Mouse (Mus musculus) embryo, embryonic 9.5 days (tissue): Measurements from ENCODE around the gene Ptpn22.

Experiments used
- DNase-seq: peaks from one replicate; pipeline ENCODE4 v3.0.0-alpha.2; 2017; ENCODE audit errors: extremely low spot score

The Ptpn22 gene

DNA sequence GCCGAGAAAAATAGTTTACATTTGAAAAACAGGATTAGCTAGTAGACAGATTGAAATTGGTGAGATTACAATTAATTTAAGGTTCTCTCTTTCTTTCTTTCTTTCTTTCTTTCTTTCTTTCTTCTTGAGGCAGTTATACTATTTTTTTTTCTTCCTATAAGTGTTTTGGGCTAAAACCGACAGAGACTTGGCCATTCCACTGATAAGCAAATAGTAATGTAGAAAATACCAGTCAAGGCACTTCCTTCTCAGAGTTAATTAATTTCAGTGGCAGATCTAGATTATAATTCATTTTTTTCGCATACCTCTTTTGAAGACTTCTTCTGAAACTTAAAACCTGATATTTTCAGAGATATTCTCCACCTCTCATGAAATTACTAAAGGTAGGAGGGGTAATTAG is 65.7 kb downstream of the Ptpn22 start:
- DNase-seq: no peak

DNA sequence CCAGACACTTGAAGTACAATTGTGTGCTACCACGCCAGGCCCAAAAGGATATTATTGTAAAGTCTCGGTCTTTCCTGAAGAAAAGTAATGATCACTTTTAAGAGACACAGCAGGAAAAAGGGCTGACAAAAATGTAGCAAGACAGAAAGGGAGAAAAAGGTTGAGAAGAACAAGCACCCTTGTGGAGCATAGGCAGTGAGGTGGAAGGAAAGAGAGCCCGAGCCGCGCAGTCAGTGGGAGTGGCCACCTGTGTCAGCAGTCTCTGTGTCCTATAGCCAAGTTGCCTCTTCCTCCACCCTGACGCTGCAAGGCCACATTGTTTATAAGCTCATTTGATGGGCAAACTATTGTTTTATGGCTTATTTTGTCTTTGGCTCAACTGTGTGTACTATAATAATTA is 67.9 kb downstream of the Ptpn22 start:
- DNase-seq: no peak

DNA sequence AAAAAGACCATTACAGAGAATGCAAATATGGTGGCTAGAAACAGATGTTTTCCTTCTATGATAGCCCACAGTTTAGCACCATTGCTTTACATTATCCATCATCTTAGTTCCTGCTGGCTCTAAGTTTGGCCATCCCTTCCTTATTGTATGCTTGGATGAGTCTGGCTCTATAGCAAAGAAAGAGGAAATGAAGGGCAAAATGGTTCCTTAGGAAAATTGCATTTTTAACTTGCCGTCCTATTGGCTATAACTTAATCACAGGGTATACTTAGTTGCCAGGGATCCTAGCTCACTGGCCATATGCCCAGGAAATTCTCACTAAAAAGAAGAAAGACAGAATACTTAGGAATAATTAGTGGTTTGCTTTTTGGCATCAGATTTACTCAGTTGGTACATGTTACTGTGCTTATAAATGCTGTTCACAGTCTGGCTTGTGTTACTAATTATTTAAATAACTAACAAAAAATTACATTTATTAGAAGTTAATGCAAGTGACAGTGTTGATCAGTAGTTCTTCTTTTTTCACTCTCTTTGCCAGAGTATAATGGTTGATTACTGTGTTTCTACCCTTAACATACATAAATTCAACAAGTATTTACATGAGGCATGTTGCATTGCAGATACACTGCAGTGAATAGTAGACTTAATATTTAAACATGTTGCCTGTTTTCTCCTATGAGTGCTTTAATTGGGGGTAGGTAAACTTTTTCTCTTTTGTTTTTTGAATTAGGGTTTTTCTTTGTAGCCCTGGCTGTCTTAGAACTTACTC is 85.4 kb downstream of the Ptpn22 start:
- DNase-seq: no peak

DNA sequence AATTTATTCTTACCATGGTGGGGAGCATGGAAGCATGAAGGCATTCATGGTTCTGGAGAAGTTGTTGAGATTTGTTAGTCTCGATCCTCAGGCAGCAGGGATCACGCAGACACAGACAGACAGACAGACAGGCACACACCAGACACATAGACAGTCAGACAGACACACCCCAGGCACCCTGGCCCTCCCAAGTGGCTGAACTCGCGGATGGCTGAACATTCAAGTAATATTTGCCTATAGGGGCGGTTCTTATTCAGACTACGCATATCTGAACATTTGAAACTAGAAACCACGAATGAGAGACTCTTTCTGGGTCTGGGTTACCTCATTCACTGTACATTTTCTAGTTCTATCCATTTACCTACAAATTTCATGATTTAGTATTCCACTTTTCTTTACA is 89.1 kb downstream of the Ptpn22 start:
- DNase-seq: no peak

DNA sequence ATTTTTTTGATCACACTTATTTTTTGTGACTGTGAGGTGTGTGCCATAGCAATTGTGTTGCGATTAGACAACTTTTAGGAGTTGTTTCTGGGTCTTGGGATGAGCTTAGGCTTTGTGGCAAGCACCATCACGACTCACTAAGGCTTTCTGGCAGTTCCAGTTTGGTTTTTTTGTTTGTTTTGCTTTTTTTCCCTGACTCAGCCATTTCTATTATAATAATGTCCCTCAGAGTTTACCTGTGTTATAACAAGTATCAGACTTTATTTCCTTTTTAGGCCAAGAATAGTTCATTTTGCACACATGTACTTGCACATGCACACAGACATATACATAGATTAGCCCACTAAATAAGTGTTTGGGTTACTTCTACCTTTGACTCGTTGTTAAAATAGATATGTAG is 101.0 kb downstream of the Ptpn22 start:
- no peak for DNase-seq
